Mouse (Mus musculus): ENCODE results near the gene 2310030G06Rik.

The 2310030G06Rik gene

GRCm38 (mm10) chr9:50746214-50746677 is at the start of gene 2310030G06Rik:
Gene 2310030G06Rik (minus strand): TSS chr9:50746536.
- peak; percentile 54 for DNase-seq

- DNase-seq, result no peak
These were observed 48.9 kb upstream of the 2310030G06Rik start for GRCm38 (mm10) chr9:50795266-50795665.

GRCm38 (mm10) chr9:50782155-50782554 is 35.8 kb upstream of the 2310030G06Rik start:
- DNase-seq, result peak; percentile 43

GRCm38 (mm10) chr9:50776162-50776760 is 29.9 kb upstream of the 2310030G06Rik start:
- no peak for DNase-seq

GRCm38 (mm10) chr9:50775662-50776126 is 29.4 kb upstream of the 2310030G06Rik start:
- DNase-seq, result no peak

- peak; percentile 90 for DNase-seq
These were observed 28.8 kb upstream of the 2310030G06Rik start, which contains the start of the genes Alg9 and 1110032A03Rik for GRCm38 (mm10) chr9:50774991-50775612. Gene Alg9 (plus strand): TSS chr9:50775019. Gene 1110032A03Rik (minus strand): TSS chr9:50775520.

GRCm38 (mm10) chr9:50774026-50774462 is 27.7 kb upstream of the 2310030G06Rik start:
- no peak for DNase-seq

- DNase-seq, result no peak
These were observed 23.7 kb upstream of the 2310030G06Rik start for GRCm38 (mm10) chr9:50770011-50770410.

GRCm38 (mm10) chr9:50768107-50769002 is 22.0 kb upstream of the 2310030G06Rik start, which contains the start of gene Fdxacb1:
Gene Fdxacb1 (plus strand): TSS chr9:50768236.
- DNase-seq, result peak; percentile 98

- no peak for DNase-seq
These were observed 21.3 kb upstream of the 2310030G06Rik start for GRCm38 (mm10) chr9:50767531-50768106.

GRCm38 (mm10) chr9:50763331-50763730 is 17.0 kb upstream of the 2310030G06Rik start:
- no peak for DNase-seq

- no peak for DNase-seq
These were observed 15.3 kb upstream of the 2310030G06Rik start for GRCm38 (mm10) chr9:50761520-50762243.

- no peak for DNase-seq
These were observed 10.4 kb upstream of the 2310030G06Rik start for GRCm38 (mm10) chr9:50756711-50757110.

- no peak for DNase-seq
These were observed 7.6 kb upstream of the 2310030G06Rik start for GRCm38 (mm10) chr9:50753947-50754346.

GRCm38 (mm10) chr9:50752784-50753615 is 6.7 kb upstream of the 2310030G06Rik start:
- DNase-seq, result peak; percentile 86

GRCm38 (mm10) chr9:50752054-50752602 is 5.8 kb upstream of the 2310030G06Rik start, which contains the start of gene Hspb2:
Gene Hspb2 (minus strand): TSS chr9:50752354.
- DNase-seq, result peak; percentile 41

GRCm38 (mm10) chr9:50751323-50751722 is 5.0 kb upstream of the 2310030G06Rik start, which contains the start of gene Cryab:
Gene Cryab (plus strand): TSS chr9:50751325.
- no peak for DNase-seq

GRCm38 (mm10) chr9:50750706-50751105 is 4.4 kb upstream of the 2310030G06Rik start:
- DNase-seq, result no peak

- DNase-seq, result no peak
These were observed 530 bp downstream of the 2310030G06Rik start for GRCm38 (mm10) chr9:50745806-50746205.

- DNase-seq, result no peak
These were observed 3.6 kb downstream of the 2310030G06Rik start for GRCm38 (mm10) chr9:50742744-50743143.

Data from lung, postnatal 14 days (tissue).